Mouse (Mus musculus) neural tube, embryonic 14.5 days (tissue): ENCODE measurements around the gene Slc25a51. TPM values are rescaled to one million over a fixed set of nuclear protein-coding genes. Genes with fewer than 3 reads are reported as not detected.

Experiments used
- ATAC-seq: fragments of 200-750 bp; cut with Nextera tagmentation; 2 replicates; pipeline ENCODE4 v1.8.0; 2017; ENCODE audit warnings: low read depth, mild to moderate bottlenecking, moderate TSS enrichment, moderate library complexity
- H3K27ac ChIP-seq: fragments of 300-500 bp; sonication (generic); 2 replicates; pipeline ENCODE4 v1.5.1; 2014; ENCODE audit warnings: low read depth, mild to moderate bottlenecking, control low read depth, low read length, moderate library complexity, mixed read lengths
- H3K27me3 ChIP-seq: fragments of 300-500 bp; sonication (generic); 2 replicates; pipeline ENCODE4 v1.6.1; 2014; ENCODE audit warnings: low read length; ENCODE audit not compliant: control insufficient read depth, insufficient read depth
- H3K36me3 ChIP-seq: fragments of 300-500 bp; sonication (generic); 2 replicates; pipeline ENCODE4 v1.6.1; 2014; ENCODE audit warnings: low read length, mixed read lengths; ENCODE audit not compliant: control insufficient read depth, insufficient read depth
- H3K4me1 ChIP-seq: fragments of 300-500 bp; sonication (generic); 2 replicates; pipeline ENCODE4 v1.6.1; 2014; ENCODE audit warnings: low read length; ENCODE audit not compliant: control insufficient read depth, insufficient read depth
- H3K4me2 ChIP-seq: fragments of 300-500 bp; sonication (generic); 2 replicates; pipeline ENCODE4 v1.6.1; 2014; ENCODE audit warnings: mild to moderate bottlenecking, low read depth, low read length, control low read depth
- H3K4me3 ChIP-seq: fragments of 300-500 bp; sonication (generic); 2 replicates; pipeline ENCODE4 v1.5.1; 2014; ENCODE audit warnings: low read depth, low read length, control low read depth, mixed read lengths
- H3K9ac ChIP-seq: fragments of 300-500 bp; sonication (generic); replicated peaks from 2 replicates; pipeline ENCODE4 v1.6.1; 2014; ENCODE audit warnings: low read depth, mild to moderate bottlenecking, control low read depth, low read length, mixed read lengths
- H3K9me3 ChIP-seq: fragments of 300-500 bp; sonication (generic); 2 replicates; pipeline ENCODE4 v1.6.1; 2016; ENCODE audit warnings: low read length; ENCODE audit not compliant: control insufficient read depth
- WGBS: fragments of 180-500 bp; shearing (Covaris S2); extraction: QIAGEN DNeasy Blood & Tissue Kit; methylation state at CpG from one replicate; pipeline ENCODE4 v1.1.7; 2014; 5-methylcytosine and 5-hydroxymethylcytosine counted together
- polyA plus RNA-seq: library from polyadenylated mRNA; unstranded; fragments of >200 nt; fragmentation: Nextera tagmentation; extraction: Ambion mirVana; gene quantifications from 2 replicates; pipeline ENCODE4 v1.2.1, GENCODE M21; 2014

Gene Slc25a51
- polyA plus RNA-seq, 1 experiment from 2014 or later: 72.3 TPM

- H3K9ac ChIP-seq: no peak overlapping the region
These were observed 36.2 kb upstream of the Slc25a51 start for GRCm38 (mm10) chr4:45444813-45445212.

GRCm38 (mm10) chr4:45443652-45444051, 35.1 kb upstream of the Slc25a51 start:
- no peak for ATAC-seq
- Histone ChIP-seq H3K4me3 (no peak overlapping the region), H3K36me3 (no peaks in the 10 kb centered on the region), H3K27me3 (no peaks in the 10 kb centered on the region), H3K9me3 (no peaks in the 10 kb centered on the region), H3K27ac (no peak overlapping the region), H3K4me1 (peaks cover 5% of the 10 kb centered on the region; the same call in 1 of the 2 replicates), H3K9ac (no peak overlapping the region), H3K4me2 (no peak overlapping the region)
- 88% methylated on average over 7 of the region's 7 CpGs for WGBS

More at GRCm38 (mm10) chr4:45444813-45445212, 36.2 kb upstream of the Slc25a51 start:
- Histone ChIP-seq H3K27me3 (no peaks in the 10 kb centered on the region), H3K4me3 (no peak overlapping the region), H3K4me1 (no peaks in the 10 kb centered on the region), H3K27ac (no peak overlapping the region), H3K36me3 (no peaks in the 10 kb centered on the region), H3K4me2 (no peak overlapping the region), H3K9me3 (no peaks in the 10 kb centered on the region)
- no peak for ATAC-seq
- 41% methylated on average over 4 of the region's 4 CpGs for WGBS

- H3K4me3 ChIP-seq: no peak overlapping the region
- peaks cover 11% of the 10 kb centered on the region for H3K4me1 ChIP-seq
- H3K27me3 ChIP-seq: no peaks in the 10 kb centered on the region
- no peak overlapping the region for H3K27ac ChIP-seq
- no peak for ATAC-seq
- H3K9me3 ChIP-seq: no peaks in the 10 kb centered on the region
- no peak overlapping the region for H3K9ac ChIP-seq
- no peak overlapping the region for H3K4me2 ChIP-seq
- no peaks in the 10 kb centered on the region for H3K36me3 ChIP-seq
- WGBS: 71% methylated on average over 3 of the region's 3 CpGs
These were observed 33.7 kb upstream of the Slc25a51 start for GRCm38 (mm10) chr4:45442237-45442636.

GRCm38 (mm10) chr4:45441778-45442177, 33.2 kb upstream of the Slc25a51 start:
- Histone ChIP-seq H3K27me3 (no peaks in the 10 kb centered on the region), H3K4me1 (peaks cover 16% of the 10 kb centered on the region)
- WGBS: 69% methylated on average over 1 of the region's 1 CpGs

GRCm38 (mm10) chr4:45439281-45439680, 30.7 kb upstream of the Slc25a51 start:
- no peak overlapping the region for H3K27ac ChIP-seq
- no peak overlapping the region for H3K9ac ChIP-seq
- H3K4me2 ChIP-seq: no peak overlapping the region
- H3K4me3 ChIP-seq: no peak overlapping the region
- H3K36me3 ChIP-seq: no peaks in the 10 kb centered on the region
- H3K27me3 ChIP-seq: no peaks in the 10 kb centered on the region
- WGBS: 31% methylated on average over 5 of the region's 5 CpGs
- H3K4me1 ChIP-seq: peaks cover 33% of the 10 kb centered on the region
- no peak for ATAC-seq
- no peaks in the 10 kb centered on the region for H3K9me3 ChIP-seq

More at GRCm38 (mm10) chr4:45441778-45442177, 33.2 kb upstream of the Slc25a51 start:
- Histone ChIP-seq H3K9ac (no peak overlapping the region), H3K9me3 (no peaks in the 10 kb centered on the region), H3K4me2 (no peak overlapping the region), H3K36me3 (no peaks in the 10 kb centered on the region), H3K27ac (no peak overlapping the region), H3K4me3 (no peak overlapping the region)
- no peak for ATAC-seq

- H3K4me1 ChIP-seq: peaks cover 33% of the 10 kb centered on the region
- no peak for ATAC-seq
- no peak overlapping the region for H3K9ac ChIP-seq
These were observed 28.4 kb upstream of the Slc25a51 start for GRCm38 (mm10) chr4:45437010-45437409.

GRCm38 (mm10) chr4:45436383-45436913, 27.9 kb upstream of the Slc25a51 start:
- H3K27me3 ChIP-seq: no peaks in the 10 kb centered on the region
- H3K27ac ChIP-seq: peak overlapping the region; percentile 44; the same call in 1 of the 2 replicates
- H3K36me3 ChIP-seq: no peaks in the 10 kb centered on the region
- no peak overlapping the region for H3K4me2 ChIP-seq
- no peak overlapping the region for H3K4me3 ChIP-seq
- 72% methylated on average over 7 of the region's 7 CpGs for WGBS
- H3K4me1 ChIP-seq: peaks cover 33% of the 10 kb centered on the region
- no peak overlapping the region for H3K9ac ChIP-seq
- 0 out of 2 replicates have a peak, but pooled peaks have one; percentile 18 for ATAC-seq
- no peaks in the 10 kb centered on the region for H3K9me3 ChIP-seq

More at GRCm38 (mm10) chr4:45437010-45437409, 28.4 kb upstream of the Slc25a51 start:
- no peak overlapping the region for H3K4me3 ChIP-seq
- WGBS: 56% methylated on average over 3 of the region's 3 CpGs
- H3K36me3 ChIP-seq: no peaks in the 10 kb centered on the region
- no peak overlapping the region for H3K4me2 ChIP-seq
- no peaks in the 10 kb centered on the region for H3K9me3 ChIP-seq
- H3K27me3 ChIP-seq: no peaks in the 10 kb centered on the region
- H3K27ac ChIP-seq: 0 out of 2 replicates have a peak overlapping the region, but pooled peaks have one; percentile 28

GRCm38 (mm10) chr4:45435899-45436298, 27.3 kb upstream of the Slc25a51 start:
- Histone ChIP-seq H3K4me1 (peaks cover 33% of the 10 kb centered on the region), H3K9me3 (no peaks in the 10 kb centered on the region), H3K27me3 (no peaks in the 10 kb centered on the region), H3K4me2 (no peak overlapping the region), H3K36me3 (no peaks in the 10 kb centered on the region), H3K27ac (peak overlapping the region; percentile 70), H3K9ac (no peak overlapping the region), H3K4me3 (no peak overlapping the region)
- WGBS: 22% methylated on average over 2 of the region's 2 CpGs
- ATAC-seq: no peak

- ATAC-seq: no peak
- no peak overlapping the region for H3K4me2 ChIP-seq
- WGBS: 78% methylated on average over 4 of the region's 4 CpGs
- H3K4me1 ChIP-seq: peaks cover 34% of the 10 kb centered on the region
- no peak overlapping the region for H3K9ac ChIP-seq
- no peak overlapping the region for H3K4me3 ChIP-seq
- no peaks in the 10 kb centered on the region for H3K36me3 ChIP-seq
- H3K9me3 ChIP-seq: no peaks in the 10 kb centered on the region
- H3K27me3 ChIP-seq: no peaks in the 10 kb centered on the region
- no peak overlapping the region for H3K27ac ChIP-seq
These were observed 26.1 kb upstream of the Slc25a51 start for GRCm38 (mm10) chr4:45434681-45435080.
